Mouse (Mus musculus) neural tube, embryonic 14.5 days (tissue): Measurements from ENCODE around the gene Zfr. TPM values are rescaled to one million over a fixed set of nuclear protein-coding genes. Genes with fewer than 3 reads are reported as not detected.
A peak's percentile ranks its signal among the peaks of the same experiment; 100 is the strongest.

ENCODE experiments used
- ATAC-seq: fragments of 200-750 bp; cut with Nextera tagmentation; 2 replicates; pipeline ENCODE4 v1.8.0; 2017; ENCODE audit warnings: low read depth, mild to moderate bottlenecking, moderate TSS enrichment, moderate library complexity
- H3K27ac ChIP-seq: fragments of 300-500 bp; sonication (generic); 2 replicates; pipeline ENCODE4 v1.5.1; 2014; ENCODE audit warnings: low read depth, mild to moderate bottlenecking, control low read depth, low read length, moderate library complexity, mixed read lengths
- H3K27me3 ChIP-seq: fragments of 300-500 bp; sonication (generic); 2 replicates; pipeline ENCODE4 v1.6.1; 2014; ENCODE audit warnings: low read length; ENCODE audit not compliant: control insufficient read depth, insufficient read depth
- H3K36me3 ChIP-seq: fragments of 300-500 bp; sonication (generic); 2 replicates; pipeline ENCODE4 v1.6.1; 2014; ENCODE audit warnings: low read length, mixed read lengths; ENCODE audit not compliant: control insufficient read depth, insufficient read depth
- H3K4me1 ChIP-seq: fragments of 300-500 bp; sonication (generic); 2 replicates; pipeline ENCODE4 v1.6.1; 2014; ENCODE audit warnings: low read length; ENCODE audit not compliant: control insufficient read depth, insufficient read depth
- H3K4me2 ChIP-seq: fragments of 300-500 bp; sonication (generic); 2 replicates; pipeline ENCODE4 v1.6.1; 2014; ENCODE audit warnings: mild to moderate bottlenecking, low read depth, low read length, control low read depth
- H3K4me3 ChIP-seq: fragments of 300-500 bp; sonication (generic); 2 replicates; pipeline ENCODE4 v1.5.1; 2014; ENCODE audit warnings: low read depth, low read length, control low read depth, mixed read lengths
- H3K9ac ChIP-seq: fragments of 300-500 bp; sonication (generic); replicated peaks from 2 replicates; pipeline ENCODE4 v1.6.1; 2014; ENCODE audit warnings: low read depth, mild to moderate bottlenecking, control low read depth, low read length, mixed read lengths
- H3K9me3 ChIP-seq: fragments of 300-500 bp; sonication (generic); 2 replicates; pipeline ENCODE4 v1.6.1; 2016; ENCODE audit warnings: low read length; ENCODE audit not compliant: control insufficient read depth
- WGBS: fragments of 180-500 bp; shearing (Covaris S2); extraction: QIAGEN DNeasy Blood & Tissue Kit; methylation state at CpG from one replicate; pipeline ENCODE4 v1.1.7; 2014; 5-methylcytosine and 5-hydroxymethylcytosine counted together
- polyA plus RNA-seq: library from polyadenylated mRNA; unstranded; fragments of >200 nt; fragmentation: Nextera tagmentation; extraction: Ambion mirVana; gene quantifications from 2 replicates; pipeline ENCODE4 v1.2.1, GENCODE M21; 2014

The Zfr gene
- polyA plus RNA-seq, 1 experiment from 2014 or later = 266 TPM

GRCm38 (mm10) chr15:12087634-12088033, 30.0 kb upstream of the Zfr start:
- no peak overlapping the region for H3K4me3 ChIP-seq
- H3K4me2 ChIP-seq = no peak overlapping the region
- no peak overlapping the region for H3K9ac ChIP-seq
- no peaks in the 10 kb centered on the region for H3K36me3 ChIP-seq
- no peaks in the 10 kb centered on the region for H3K9me3 ChIP-seq
- 87% methylated on average over 5 of the region's 5 CpGs for WGBS
- peaks cover under 1% of the 10 kb centered on the region; the same call in 1 of the 2 replicates for H3K4me1 ChIP-seq
- no peak for ATAC-seq
- no peaks in the 10 kb centered on the region for H3K27me3 ChIP-seq
- H3K27ac ChIP-seq = no peak overlapping the region

DNA sequence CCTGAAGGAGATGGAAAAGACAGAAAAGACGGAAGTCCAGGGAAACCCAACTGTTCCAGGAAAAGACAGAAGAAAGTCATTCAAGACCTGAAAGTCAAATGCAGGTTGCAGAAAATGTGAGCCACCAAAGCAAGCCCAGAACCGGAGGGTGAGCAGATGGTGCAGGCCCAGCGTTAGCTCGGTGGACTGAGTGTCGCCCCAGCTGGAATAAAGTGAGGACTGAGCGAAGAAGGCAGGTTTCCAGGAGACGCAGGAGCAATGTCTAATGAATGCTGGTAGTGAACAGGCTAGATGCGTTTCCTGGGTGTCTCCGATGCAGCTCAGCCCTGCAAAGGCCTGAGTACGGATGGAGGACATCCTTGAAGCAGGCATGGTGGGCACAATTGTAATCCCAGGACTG, 29.5 kb upstream of the Zfr start:
- no peak overlapping the region for H3K27ac ChIP-seq
- no peak overlapping the region for H3K4me2 ChIP-seq
- no peaks in the 10 kb centered on the region for H3K36me3 ChIP-seq
- no peak overlapping the region for H3K9ac ChIP-seq
- ATAC-seq = no peak
- H3K4me3 ChIP-seq = no peak overlapping the region
- 74% methylated on average over 10 of the region's 10 CpGs for WGBS
- H3K4me1 ChIP-seq = peaks cover 5% of the 10 kb centered on the region; the same call in 1 of the 2 replicates
- H3K27me3 ChIP-seq = no peaks in the 10 kb centered on the region
- H3K9me3 ChIP-seq = no peaks in the 10 kb centered on the region

DNA sequence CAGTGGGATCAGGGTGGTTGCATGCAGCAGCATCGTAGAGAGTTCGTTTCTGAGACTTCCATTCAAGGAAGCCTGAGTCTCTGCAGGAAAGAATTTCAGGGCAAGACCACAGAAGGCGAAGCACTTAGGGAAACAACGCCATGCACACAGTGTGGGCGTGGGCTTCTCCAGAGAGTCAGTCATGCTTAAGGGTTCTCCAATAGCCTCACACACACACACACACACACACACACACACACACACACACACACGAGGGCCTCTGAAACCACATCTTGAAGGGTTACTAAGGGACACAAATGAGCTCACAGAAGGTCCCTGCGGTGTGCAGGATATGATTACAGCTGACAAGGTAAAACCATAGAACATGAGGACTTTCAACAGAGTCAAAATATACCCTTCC, 27.5 kb upstream of the Zfr start:
- H3K27me3 ChIP-seq = no peaks in the 10 kb centered on the region
- no peaks in the 10 kb centered on the region for H3K9me3 ChIP-seq
- H3K4me2 ChIP-seq = no peak overlapping the region
- H3K36me3 ChIP-seq = no peaks in the 10 kb centered on the region
- H3K4me1 ChIP-seq = peaks cover 13% of the 10 kb centered on the region; the same call in 1 of the 2 replicates
- H3K27ac ChIP-seq = no peak overlapping the region
- WGBS = 78% methylated on average over 7 of the region's 7 CpGs
- no peak for ATAC-seq
- no peak overlapping the region for H3K9ac ChIP-seq
- no peak overlapping the region for H3K4me3 ChIP-seq

GRCm38 (mm10) chr15:12090981-12091669, 26.5 kb upstream of the Zfr start:
- no peak for ATAC-seq
- WGBS = 87% methylated on average over 9 of the region's 9 CpGs
- H3K4me2 ChIP-seq = no peak overlapping the region

GRCm38 (mm10) chr15:12091781-12092458, 25.7 kb upstream of the Zfr start:
- Histone ChIP-seq H3K27ac (no peak overlapping the region), H3K4me3 (no peak overlapping the region), H3K9me3 (no peaks in the 10 kb centered on the region), H3K4me2 (no peak overlapping the region), H3K27me3 (no peaks in the 10 kb centered on the region), H3K36me3 (no peaks in the 10 kb centered on the region), H3K9ac (no peak overlapping the region), H3K4me1 (peaks cover 13% of the 10 kb centered on the region; the same call in 1 of the 2 replicates)
- no peak for ATAC-seq
- 67% methylated on average over 10 of the region's 10 CpGs for WGBS

More at GRCm38 (mm10) chr15:12090981-12091669, 26.5 kb upstream of the Zfr start:
- Histone ChIP-seq H3K27me3 (no peaks in the 10 kb centered on the region), H3K4me3 (no peak overlapping the region), H3K9me3 (no peaks in the 10 kb centered on the region), H3K4me1 (peaks cover 13% of the 10 kb centered on the region; the same call in 1 of the 2 replicates), H3K36me3 (no peaks in the 10 kb centered on the region), H3K27ac (no peak overlapping the region), H3K9ac (no peak overlapping the region)

- 50% methylated on average over 25 of the region's 25 CpGs for WGBS
- Histone ChIP-seq H3K4me2 (peak overlapping the region; percentile 33), H3K36me3 (no peaks in the 10 kb centered on the region), H3K27ac (peak overlapping the region; percentile 85), H3K9me3 (peaks cover 4% of the 10 kb centered on the region; the same call in 1 of the 2 replicates), H3K9ac (0 out of 2 replicates have a peak overlapping the region, but pooled peaks have one; percentile 21), H3K4me3 (no peak overlapping the region), H3K4me1 (peaks cover 13% of the 10 kb centered on the region; the same call in 1 of the 2 replicates), H3K27me3 (no peaks in the 10 kb centered on the region)
- peak; percentile 95 for ATAC-seq
Observed at GRCm38 (mm10) chr15:12093026-12093960, 24.3 kb upstream of the Zfr start.

DNA sequence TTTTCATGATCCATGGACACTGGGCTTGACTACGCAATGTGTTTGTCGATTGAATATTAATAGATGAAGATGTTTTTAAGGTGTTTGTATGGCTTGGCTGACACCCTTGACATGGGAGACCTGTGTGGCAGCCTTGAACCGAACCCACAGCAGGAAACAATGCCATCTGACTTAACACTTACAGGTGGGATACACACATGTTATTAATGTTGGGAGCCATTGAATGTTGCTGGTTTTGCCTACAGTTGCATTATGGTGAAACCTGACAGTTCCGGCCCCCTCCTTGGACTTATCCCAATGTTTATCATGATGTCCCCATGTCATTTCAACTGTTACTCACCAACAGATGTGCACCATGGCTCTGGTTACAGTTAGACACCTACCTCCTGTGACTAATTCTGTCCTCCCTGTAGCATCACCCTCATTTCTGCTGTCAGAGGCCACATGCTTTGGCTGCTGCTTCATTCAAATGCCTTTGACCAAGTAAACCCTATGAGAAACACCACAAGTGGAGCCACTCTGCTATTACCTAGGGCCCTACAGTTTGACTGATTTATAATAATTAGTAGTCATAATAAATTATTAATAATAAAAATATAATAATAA, 23.6 kb upstream of the Zfr start:
- Histone ChIP-seq H3K4me3 (no peak overlapping the region), H3K27me3 (no peaks in the 10 kb centered on the region), H3K9ac (no peak overlapping the region), H3K27ac (peak overlapping the region; percentile 35), H3K9me3 (peaks cover 4% of the 10 kb centered on the region; the same call in 1 of the 2 replicates), H3K36me3 (no peaks in the 10 kb centered on the region), H3K4me1 (peaks cover 13% of the 10 kb centered on the region; the same call in 1 of the 2 replicates), H3K4me2 (no peak overlapping the region; the same call in 1 of the 2 replicates)
- WGBS = 50% methylated on average over 4 of the region's 4 CpGs
- ATAC-seq = peak; percentile 29

- H3K4me2 ChIP-seq = no peak overlapping the region
- ATAC-seq = no peak
- H3K27ac ChIP-seq = no peak overlapping the region
- WGBS = 82% methylated on average over 4 of the region's 4 CpGs
- H3K4me1 ChIP-seq = peaks cover 13% of the 10 kb centered on the region; the same call in 1 of the 2 replicates
- H3K36me3 ChIP-seq = no peaks in the 10 kb centered on the region
- no peak overlapping the region for H3K9ac ChIP-seq
- H3K4me3 ChIP-seq = no peak overlapping the region
- no peaks in the 10 kb centered on the region for H3K27me3 ChIP-seq
- peaks cover 4% of the 10 kb centered on the region; the same call in 1 of the 2 replicates for H3K9me3 ChIP-seq
Observed at GRCm38 (mm10) chr15:12096447-12096846, 21.2 kb upstream of the Zfr start.
